Mouse (Mus musculus) limb, embryonic 14.5 days (tissue): ENCODE measurements around the gene Rheb. TPM values are rescaled to one million over a fixed set of nuclear protein-coding genes. Genes with fewer than 3 reads are reported as not detected.
A peak's percentile ranks its signal among the peaks of the same experiment; 100 is the strongest.
"Not testable (repeated sequence)": the region's sequence is repeated elsewhere in the genome, so short reads cannot be mapped to it uniquely, and the experiment has no call there.

ENCODE experiments used
- ATAC-seq: fragments of 200-750 bp; cut with Nextera tagmentation; 2 replicates; pipeline ENCODE4 v1.8.0; 2017; ENCODE audit warnings: low read depth, moderate number of reproducible peaks, moderate TSS enrichment; ENCODE audit not compliant: low FRiP score
- DNase-seq: peaks from one replicate; pipeline ENCODE4 v3.0.0-alpha.2; 2015; ENCODE audit warnings: low spot score
- H3K27ac ChIP-seq: fragments of 300-500 bp; sonication (generic); replicated peaks from 2 replicates; pipeline ENCODE4 v1.5.1; 2014; ENCODE audit warnings: low read depth, mild to moderate bottlenecking, low read length, moderate library complexity, mixed read lengths
- H3K27me3 ChIP-seq: fragments of 300-500 bp; sonication (generic); 2 replicates; pipeline ENCODE4 v1.6.1; 2014; ENCODE audit warnings: low read length, mixed read lengths; ENCODE audit not compliant: control insufficient read depth, insufficient read depth
- H3K36me3 ChIP-seq: fragments of 300-500 bp; sonication (generic); 2 replicates; pipeline ENCODE4 v1.6.1; 2014; ENCODE audit warnings: mild to moderate bottlenecking, low read length, moderate library complexity, mixed read lengths; ENCODE audit not compliant: control insufficient read depth, insufficient read depth
- H3K4me1 ChIP-seq: fragments of 300-500 bp; sonication (generic); 2 replicates; pipeline ENCODE4 v1.6.1; 2014; ENCODE audit warnings: antibody characterized with exemption, low read length, mixed read lengths; ENCODE audit not compliant: control insufficient read depth, insufficient read depth
- H3K4me2 ChIP-seq: fragments of 300-500 bp; sonication (generic); replicated peaks from 2 replicates; pipeline ENCODE4 v1.6.1; 2014; ENCODE audit warnings: low read depth, mild to moderate bottlenecking, low read length, moderate library complexity; ENCODE audit not compliant: severe bottlenecking
- H3K4me3 ChIP-seq: fragments of 300-500 bp; sonication (generic); replicated peaks from 2 replicates; pipeline ENCODE4 v1.5.1; 2014; ENCODE audit warnings: low read length
- H3K9ac ChIP-seq: fragments of 300-500 bp; sonication (generic); 2 replicates; pipeline ENCODE4 v1.6.1; 2014; ENCODE audit warnings: mild to moderate bottlenecking, low read depth, low read length, moderate library complexity; ENCODE audit not compliant: severe bottlenecking
- H3K9me3 ChIP-seq: fragments of 300-500 bp; sonication (generic); 2 replicates; pipeline ENCODE4 v1.6.1; 2016; ENCODE audit warnings: low read length; ENCODE audit not compliant: control insufficient read depth
- POLR2A ChIP-seq: fragments of 200-500 bp; IDR thresholded peaks from 2 replicates; pipeline ENCODE4 v1.8.0; 2012; ENCODE audit warnings: inconsistent platforms, mild to moderate bottlenecking, moderate library complexity, borderline replicate concordance; ENCODE audit not compliant: insufficient read depth, insufficient read length; ENCODE audit errors: extremely low read depth
- WGBS: fragments of 180-500 bp; shearing (Covaris S2); extraction: QIAGEN DNeasy Blood & Tissue Kit; methylation state at CpG from one replicate; pipeline ENCODE4 v1.1.7; 2014; 5-methylcytosine and 5-hydroxymethylcytosine counted together
- polyA plus RNA-seq, 2 experiments: library from polyadenylated mRNA; depleted of rRNA in 1 of 2; stranded (reverse) in 1 of 2; unstranded in 1 of 2; fragments of >200 nt; fragmentation: Nextera tagmentation in 1 of 2; extraction: Ambion mirVana in 1 of 2; gene quantifications; 2 replicates each; pipeline versions ENCODE4 v1.2.1 to v1.2.3; 2012 to 2014

Rheb gene
- polyA plus RNA-seq, 2 experiments = 85.7 to 210 TPM

DNA sequence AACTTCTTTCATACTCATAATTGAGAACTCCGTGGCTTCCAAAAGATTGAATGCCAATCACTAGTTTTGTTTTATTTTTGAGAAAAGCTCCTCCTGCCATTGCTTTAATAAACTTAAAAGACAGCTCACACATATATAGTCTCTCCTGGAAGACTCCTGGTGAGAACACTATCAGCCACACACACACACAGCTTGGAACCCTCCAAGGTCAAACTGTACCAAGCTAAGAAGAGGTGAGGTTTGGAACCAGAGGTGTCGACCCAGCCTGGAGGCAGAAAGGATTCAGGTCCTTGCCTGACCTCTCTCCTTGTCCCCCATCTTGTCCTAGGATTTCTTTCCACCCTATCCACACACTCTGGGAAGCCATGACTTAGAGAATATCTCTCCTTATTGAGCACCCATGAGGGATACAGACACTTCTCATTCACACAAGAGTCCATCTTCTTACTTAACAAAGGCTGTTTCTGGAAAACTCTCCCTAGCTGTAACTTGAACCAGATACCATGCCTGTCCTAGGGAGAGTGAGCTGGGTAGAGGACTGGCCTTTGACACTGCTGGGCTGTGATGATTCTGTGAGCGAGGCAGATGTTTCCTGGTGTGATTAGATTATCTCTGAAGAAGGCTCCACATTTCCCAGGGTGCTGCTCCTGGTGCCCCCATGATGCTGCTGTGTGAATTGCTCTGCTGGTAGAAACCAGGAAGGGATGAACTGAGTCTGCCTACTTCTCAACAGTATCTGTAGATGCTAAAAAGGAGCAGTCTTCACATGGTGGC, 12.6 kb upstream of the Rheb start:
- no peaks in the 10 kb centered on the region for H3K4me1 ChIP-seq
- no peaks in the 10 kb centered on the region for H3K9me3 ChIP-seq
- TF ChIP-seq POLR2A = no peak
- H3K4me3 ChIP-seq = no peak overlapping the region
- ATAC-seq = no peak
- H3K27ac ChIP-seq = no peak overlapping the region
- no peak overlapping the region for H3K9ac ChIP-seq
- no peak for DNase-seq
- no peaks in the 10 kb centered on the region for H3K36me3 ChIP-seq
- H3K4me2 ChIP-seq = no peak overlapping the region
- WGBS = 62% methylated on average over 3 of the region's 3 CpGs
- H3K27me3 ChIP-seq = no peaks in the 10 kb centered on the region

DNA sequence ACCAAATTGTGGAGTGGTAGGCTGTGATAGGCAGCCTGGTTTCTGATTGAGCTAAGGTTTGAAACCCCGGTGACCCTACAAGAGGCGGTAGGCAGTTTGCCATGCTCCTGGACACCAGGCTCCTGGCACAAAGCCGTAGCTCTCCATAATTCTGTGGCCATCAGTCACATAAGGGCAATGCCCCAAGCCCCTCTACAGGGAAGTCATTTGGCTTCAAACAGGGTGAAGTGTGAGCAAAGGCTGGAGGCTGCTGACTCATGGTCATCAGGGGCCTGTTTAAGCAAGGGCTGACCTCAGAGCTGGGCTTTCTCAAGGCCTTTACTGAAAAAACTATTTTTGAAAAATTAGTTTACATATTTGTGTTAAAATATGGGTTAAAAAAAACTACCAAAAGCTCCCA, 11.8 kb upstream of the Rheb start:
- Histone ChIP-seq H3K9ac (no peak overlapping the region), H3K4me2 (no peak overlapping the region), H3K27ac (no peak overlapping the region), H3K27me3 (no peaks in the 10 kb centered on the region), H3K36me3 (no peaks in the 10 kb centered on the region), H3K9me3 (no peaks in the 10 kb centered on the region), H3K4me1 (no peaks in the 10 kb centered on the region), H3K4me3 (no peak overlapping the region)
- ATAC-seq = no peak
- 83% methylated on average over 3 of the region's 3 CpGs for WGBS
- no peak for DNase-seq
- TF ChIP-seq POLR2A = no peak

DNA sequence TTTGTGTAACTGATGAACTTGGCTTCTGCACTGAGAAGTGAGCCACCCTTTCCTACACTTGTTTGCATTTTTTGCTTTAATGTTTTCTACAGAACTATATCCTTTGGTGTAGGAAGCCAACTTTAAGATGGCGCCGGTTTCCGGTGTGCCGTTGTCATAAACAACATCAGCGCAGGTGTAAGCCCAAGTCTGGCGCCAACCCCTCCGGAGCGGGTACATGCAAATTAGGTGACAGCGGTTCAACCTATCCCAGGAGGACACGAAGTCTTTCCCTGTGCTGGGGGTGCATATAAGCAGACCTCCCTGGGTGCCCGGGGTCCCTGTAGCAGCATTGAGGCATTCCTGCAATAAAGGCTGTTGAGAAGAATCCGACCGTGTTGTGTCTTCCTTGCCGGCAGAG, 5.8 kb upstream of the Rheb start:
- not testable (repeated sequence) for H3K4me1 ChIP-seq, H3K27me3 ChIP-seq, H3K4me2 ChIP-seq, ATAC-seq, DNase-seq, H3K36me3 ChIP-seq, H3K4me3 ChIP-seq, H3K9me3 ChIP-seq, H3K27ac ChIP-seq, H3K9ac ChIP-seq
- WGBS = 82% methylated on average over 14 of the region's 14 CpGs

DNA sequence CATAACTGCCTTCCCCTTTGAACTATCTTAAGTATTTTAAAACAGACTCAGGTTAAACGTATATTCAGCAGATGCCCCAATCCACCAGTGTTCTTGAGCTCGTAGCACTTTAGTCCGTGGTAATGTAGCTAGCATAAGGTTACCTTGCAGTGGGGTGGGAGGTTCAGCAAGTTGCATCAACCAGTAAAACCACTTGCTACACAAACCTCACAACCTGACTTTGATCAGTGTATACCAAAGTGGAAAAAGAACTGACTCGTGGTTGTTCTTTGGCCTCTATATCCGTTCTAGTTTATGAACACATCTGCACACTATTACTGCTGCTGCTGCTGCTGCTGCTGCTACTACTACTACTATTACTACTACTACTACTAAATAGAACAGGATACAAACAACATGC, 1.4 kb upstream of the Rheb start:
- TF ChIP-seq POLR2A = no peak
- H3K4me2 ChIP-seq = peak overlapping the region; percentile 90
- no peak for DNase-seq
- H3K27me3 ChIP-seq = no peaks in the 10 kb centered on the region
- no peaks in the 10 kb centered on the region for H3K9me3 ChIP-seq
- WGBS = 78% methylated on average over 5 of the region's 5 CpGs
- peaks cover 10% of the 10 kb centered on the region for H3K4me1 ChIP-seq
- no peak overlapping the region; the same call in 1 of the 2 replicates for H3K4me3 ChIP-seq
- H3K27ac ChIP-seq = no peak overlapping the region
- H3K9ac ChIP-seq = no peak overlapping the region
- no peaks in the 10 kb centered on the region for H3K36me3 ChIP-seq
- ATAC-seq = no peak

DNA sequence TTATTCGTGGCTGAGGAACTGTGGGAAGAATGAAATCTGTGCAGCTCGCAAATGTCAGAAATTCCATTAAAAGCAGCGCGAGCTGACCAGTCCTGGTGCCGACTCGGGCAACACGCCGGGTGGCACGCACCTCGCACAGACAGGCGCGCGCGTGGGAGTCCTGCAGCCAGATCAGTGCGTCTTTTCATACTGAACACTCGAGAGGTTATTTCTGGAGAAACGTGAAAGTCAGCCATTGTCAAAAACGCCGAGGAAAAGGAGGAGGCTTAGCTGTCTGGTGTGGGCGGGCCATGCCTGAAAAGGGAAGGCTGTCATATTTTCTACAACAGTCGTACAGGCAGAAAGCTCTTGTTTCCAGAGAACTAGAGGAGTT, 665 bp upstream of the Rheb start:
- peak; percentile 1 for ATAC-seq
- TF ChIP-seq POLR2A = no peak
- H3K9me3 ChIP-seq = no peaks in the 10 kb centered on the region
- peaks cover 10% of the 10 kb centered on the region for H3K4me1 ChIP-seq
- H3K36me3 ChIP-seq = no peaks in the 10 kb centered on the region
- peak; percentile 40 for DNase-seq
- H3K4me3 ChIP-seq = peak overlapping the region; percentile 91
- H3K4me2 ChIP-seq = peak overlapping the region; percentile 90
- H3K9ac ChIP-seq = peak overlapping the region; percentile 58
- no peaks in the 10 kb centered on the region for H3K27me3 ChIP-seq
- under 1% methylated on average over 21 of the region's 21 CpGs for WGBS
- H3K27ac ChIP-seq = peak overlapping the region; percentile 100
